Mouse (Mus musculus) layer of hippocampus, adult 11-12 months (tissue): Measurements from ENCODE around the gene Clec10a.

Experiments used
- DNase-seq: peaks from one replicate; pipeline ENCODE4 v3.0.0; 2022; ENCODE audit warnings: low spot score

Gene Clec10a

DNA sequence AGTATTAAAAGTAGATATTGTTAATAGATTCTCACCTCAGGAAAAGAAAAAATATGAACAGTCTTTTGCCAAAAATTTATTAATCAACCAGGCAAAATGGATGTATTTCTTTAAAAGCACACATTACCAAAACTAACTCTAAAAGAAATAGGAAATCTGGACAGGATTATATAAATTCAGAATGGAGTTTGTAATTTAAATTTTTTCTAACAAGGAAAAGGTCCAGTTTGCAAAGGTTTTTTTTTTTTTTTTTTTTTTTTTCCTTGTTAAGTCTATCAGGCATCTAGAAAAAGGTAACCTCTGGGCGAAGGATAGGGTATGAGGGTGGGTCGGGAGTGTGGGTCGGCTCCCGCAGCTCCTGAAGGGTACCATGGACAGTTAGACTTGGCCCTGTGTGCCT, 24.5 kb downstream of the Clec10a start:
- DNase-seq = no peak

DNA sequence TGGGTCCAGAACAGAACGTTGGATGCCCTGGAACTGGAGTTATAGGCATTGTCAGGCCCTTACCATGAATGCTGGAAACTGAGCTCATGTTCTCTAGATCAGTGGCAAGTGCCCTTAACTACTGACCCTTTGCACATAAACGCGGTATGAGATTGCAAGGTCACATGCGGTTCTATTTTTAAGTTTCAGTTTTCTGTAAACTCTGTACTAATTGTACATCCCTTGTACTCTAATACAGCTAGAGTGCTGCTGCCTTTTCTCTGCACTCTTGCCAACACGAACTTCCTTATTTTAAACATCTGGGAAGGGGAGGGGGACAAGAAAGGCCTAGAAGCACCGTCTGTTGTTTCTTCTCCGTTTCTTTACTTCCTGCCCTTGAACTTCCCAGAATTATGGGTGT, 29.1 kb downstream of the Clec10a start:
- no peak for DNase-seq

DNA sequence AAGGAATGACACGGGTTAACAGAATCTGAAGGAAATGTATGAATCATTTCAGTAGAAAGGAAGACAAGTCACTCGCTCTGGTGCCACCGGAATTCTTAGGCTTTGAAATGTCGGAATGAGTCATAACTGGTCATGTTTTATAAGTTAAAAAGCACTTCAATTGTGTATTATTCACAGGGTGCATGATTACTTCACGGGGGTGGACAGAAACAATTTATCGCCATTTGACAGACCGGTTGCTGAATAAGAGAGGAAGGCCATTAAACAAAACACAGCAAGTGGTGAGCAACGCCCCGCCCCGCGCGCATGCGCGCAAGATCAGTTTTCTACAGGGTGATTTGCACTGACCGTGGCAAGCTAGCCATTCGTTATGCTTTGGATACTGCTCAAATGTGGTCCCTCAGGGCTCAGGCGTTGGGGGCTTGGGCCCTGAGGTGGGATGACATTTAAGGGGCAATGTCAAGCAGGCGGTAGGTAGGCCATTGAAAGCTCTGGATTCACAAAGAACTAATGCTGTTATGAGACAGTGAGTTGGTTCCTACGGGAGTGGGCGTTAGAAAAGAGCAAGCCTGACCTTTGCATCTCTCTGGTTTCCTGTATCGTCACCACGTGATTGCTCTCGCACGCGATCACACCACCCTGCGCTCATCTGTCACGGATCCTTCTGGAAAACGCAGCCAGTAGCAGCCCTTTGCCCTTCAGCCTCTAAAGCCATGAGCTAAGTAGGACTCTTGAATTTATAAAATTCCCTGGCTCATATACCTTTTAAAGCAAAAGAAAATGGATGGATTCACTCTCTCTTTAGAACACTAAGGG, 33.5 kb downstream of the Clec10a start:
- DNase-seq = no peak

DNA sequence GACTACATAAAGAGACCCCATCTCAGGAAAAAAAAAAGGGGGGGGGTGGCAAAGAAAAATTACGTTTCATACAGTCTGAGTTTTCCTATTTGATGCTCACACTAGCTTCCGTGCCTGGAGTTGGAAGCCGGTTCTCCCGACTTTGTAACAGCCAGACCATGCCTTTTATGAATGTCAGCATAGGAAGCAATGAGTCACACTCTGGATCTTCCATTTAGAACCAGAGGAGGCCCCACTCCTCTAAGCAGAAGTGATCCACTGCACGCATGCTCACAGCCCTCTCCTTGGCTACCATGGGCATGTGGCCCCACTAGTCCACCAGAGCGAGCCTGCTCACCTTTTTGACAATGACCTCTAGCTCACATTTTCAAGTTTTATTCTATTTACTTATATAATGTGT, 35.2 kb downstream of the Clec10a start:
- no peak for DNase-seq

DNA sequence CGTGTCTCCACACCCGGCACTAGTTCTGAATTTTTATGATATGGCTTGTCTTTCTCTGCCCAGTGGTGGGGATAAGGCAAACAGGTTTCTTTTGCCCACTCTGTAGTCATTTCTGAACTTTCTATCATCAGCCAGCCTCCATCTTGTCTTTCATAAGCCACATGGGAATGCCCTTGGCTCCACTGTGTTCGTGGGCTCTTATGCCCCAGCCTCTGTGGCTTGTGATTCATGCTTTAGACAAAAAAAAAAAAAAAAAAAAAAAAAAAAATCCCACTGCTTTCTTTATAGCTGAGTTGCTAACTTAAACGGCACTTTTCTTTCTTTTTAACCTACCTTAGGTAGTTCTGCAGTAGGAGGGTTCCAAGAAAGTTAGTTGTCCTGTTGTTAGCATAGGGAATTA, 36.2 kb downstream of the Clec10a start:
- no peak for DNase-seq

DNA sequence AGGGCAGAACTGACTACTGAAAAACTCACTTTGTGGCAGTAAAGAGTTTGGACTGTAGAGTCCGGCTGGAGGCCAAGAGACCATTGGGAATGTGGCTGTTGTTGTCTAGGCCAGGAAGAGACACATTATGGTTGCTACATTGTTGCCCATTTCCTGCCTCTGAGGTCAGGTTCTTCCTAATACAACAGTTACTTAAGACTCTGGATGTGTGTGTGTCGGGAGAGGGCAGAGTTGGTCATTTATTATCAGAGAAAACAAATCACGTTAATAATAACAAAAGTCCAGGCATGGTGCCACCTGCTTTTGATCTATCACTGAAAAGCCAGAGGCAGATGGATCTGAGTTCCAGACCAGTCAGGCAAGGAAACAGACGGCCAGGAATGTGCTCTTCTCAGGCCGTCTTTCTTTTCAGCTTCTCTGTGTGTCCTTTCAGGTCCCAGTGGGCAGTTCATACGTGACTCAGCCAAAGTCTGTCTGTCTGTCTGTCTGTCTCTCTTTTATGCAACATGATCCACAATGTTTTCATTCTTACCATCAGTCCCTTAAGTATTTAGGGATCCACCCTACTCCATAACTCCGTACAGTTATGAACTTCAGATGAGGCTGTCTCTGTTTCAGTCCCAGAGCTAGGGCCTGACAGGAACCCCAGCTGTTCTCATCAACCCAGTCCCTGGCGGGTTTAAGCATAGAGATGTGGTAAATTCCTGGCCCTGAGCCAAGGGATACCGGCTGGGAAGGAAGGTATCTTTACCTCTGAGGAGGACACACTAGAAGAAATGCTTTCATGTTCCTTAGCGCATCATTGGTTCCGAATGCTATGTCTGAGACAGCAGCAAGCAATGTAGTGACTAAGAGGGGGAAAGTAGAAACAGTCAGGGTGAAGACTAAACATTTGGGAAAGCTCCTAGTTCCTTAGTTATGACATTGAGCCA, 37.6 kb downstream of the Clec10a start:
- DNase-seq = no peak

DNA sequence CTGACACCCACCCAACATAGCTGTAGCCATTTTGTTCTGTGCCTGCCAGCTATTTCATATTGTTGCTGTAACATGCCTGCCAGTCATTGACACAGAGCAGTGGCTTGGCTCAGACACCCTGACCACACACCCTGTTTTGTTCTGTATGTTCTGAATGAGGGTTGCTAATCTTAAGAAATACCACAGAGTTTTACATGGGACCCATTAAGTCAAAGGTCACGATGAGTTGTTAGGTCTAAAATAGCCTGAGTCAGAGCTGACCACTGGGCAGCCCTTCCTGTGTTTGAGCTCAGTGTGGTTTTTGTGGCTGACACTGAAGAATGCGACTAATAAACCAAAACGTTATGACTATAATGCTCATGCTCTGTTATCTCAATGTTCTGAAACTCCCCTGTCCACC, 42.3 kb downstream of the Clec10a start:
- DNase-seq = no peak

DNA sequence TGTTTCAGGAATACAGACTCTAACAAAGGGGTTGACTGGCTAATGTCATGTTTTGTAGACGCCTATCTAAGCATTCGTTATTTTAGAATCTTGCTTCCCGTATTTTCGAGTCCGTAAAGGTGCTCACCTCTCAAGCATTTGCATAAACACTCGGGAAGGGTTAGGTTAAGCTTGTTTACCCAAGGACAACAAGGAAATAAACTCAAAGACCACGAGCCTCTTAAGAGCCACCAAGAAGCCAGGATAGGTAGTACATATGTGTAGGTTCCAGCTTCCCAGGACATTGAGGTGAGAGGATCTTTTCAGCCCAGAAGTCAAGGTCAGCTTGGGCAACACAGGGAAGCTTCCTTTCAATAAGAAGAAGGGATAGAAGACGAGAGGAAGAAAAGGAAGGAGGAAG, 43.1 kb downstream of the Clec10a start:
- no peak for DNase-seq

DNA sequence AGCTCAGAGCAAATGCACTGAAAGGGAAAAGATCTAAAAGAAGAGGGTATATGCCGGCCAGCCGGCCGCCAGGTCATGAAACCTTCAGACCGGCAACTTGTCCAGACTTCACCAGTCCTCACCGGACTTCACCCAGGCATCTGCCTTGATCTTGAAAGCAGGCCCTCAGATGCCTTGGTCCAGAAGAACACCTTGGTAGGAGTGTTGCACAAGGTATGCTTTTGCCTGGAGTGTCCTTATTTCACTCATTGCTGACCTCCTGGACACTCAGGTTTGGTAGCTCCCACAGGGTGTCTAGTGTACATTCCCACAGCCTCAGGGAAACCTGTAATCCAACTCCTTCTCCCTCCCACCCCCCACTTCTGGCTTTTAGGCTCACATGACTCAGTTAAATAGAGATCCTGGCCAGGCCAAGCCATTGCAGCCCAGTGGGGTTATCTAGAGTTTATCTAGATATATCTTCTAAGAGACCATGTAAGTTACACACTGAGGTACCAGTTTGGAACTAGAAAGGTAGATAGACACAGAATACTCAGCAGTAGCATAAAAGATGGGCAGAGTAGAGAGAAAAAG, 44.1 kb downstream of the Clec10a start:
- no peak for DNase-seq

DNA sequence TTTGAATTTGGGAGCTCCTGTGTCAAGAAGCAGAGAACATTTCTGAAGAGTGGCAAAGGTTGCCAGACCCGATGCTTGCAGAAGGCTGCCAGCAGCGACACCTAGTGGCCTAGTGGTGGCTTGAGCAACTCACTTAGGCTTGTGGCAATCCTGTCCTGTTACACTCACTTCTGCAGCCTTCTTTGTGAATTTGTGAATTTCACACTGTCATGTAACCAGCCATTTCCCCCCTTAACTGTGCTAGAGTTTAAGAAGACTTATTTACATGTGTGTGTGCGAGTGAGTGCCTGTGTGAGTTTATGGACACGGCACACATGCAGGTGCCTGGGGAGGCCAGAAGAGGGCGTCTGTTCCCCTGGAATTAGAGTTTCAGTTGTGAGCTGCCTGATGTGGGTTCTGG, 45.7 kb downstream of the Clec10a start:
- DNase-seq = peak; percentile 78

DNA sequence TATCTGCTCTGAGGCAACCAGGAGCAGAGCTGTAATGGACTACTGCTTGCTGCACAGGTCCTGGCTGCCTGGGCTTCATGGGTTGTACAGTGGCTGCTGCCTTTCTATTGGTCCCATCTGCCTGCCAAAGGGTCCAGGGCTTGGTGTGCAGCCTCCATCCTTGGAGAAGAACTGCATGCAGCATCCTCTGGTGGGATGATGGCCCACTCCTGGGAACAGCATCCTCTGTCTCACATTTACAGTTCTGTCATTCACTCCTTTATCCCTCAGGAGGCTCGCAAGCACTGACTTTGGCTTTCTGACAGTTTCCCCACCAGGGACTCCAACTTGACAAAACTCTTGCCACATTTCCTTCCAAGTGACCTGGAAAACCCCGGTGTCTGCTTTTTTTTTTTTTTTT, 50.8 kb downstream of the Clec10a start:
- DNase-seq = no peak

DNA sequence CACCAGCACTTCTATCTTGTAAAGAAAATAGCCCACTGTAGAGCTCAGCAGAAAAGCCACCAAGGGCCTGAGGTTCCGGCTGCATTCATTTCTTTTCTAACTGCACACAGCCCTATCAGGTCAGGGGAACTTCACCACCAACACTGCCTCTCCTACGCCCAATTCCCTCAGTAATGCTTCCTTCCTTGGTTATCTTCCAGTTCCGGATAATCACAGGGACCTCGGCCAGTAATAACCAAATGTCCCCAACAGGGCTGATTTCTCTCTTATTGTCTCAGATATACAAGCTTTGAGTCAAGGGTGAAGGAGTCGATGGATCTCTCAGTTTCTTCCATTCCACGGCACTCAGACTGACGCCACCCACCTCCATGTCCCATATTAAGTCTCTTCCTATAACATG, 51.3 kb downstream of the Clec10a start:
- DNase-seq = no peak

DNA sequence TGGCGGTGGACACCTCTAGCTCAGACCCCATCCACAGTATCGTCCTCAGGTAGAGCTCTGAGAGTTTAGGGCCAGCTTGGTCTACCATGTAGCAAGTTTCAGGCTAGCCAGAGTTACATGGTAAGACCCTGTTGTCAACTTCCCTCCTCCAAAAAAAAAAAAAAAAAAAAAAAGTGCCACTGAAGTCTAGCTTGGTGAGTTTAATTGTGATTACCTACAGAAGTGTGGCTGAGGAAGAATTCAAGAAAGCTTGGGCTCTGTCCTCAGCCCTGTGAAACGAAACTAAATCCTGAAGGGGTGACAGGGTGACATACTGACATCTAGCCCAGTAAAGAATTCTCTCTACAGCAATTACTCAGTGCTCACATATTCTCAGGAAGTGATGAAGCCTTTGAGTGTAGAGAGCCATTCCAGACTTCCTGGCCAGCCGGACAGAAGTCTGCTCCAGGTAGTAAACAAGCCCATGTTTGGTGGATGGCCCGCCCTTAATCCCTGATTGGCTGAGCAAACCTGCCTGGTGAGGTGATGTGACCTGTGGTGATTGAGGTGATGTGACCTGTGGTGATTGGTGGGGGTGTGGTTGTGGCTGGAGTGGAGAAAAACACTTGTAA, 52.9 kb downstream of the Clec10a start:
- no peak for DNase-seq

DNA sequence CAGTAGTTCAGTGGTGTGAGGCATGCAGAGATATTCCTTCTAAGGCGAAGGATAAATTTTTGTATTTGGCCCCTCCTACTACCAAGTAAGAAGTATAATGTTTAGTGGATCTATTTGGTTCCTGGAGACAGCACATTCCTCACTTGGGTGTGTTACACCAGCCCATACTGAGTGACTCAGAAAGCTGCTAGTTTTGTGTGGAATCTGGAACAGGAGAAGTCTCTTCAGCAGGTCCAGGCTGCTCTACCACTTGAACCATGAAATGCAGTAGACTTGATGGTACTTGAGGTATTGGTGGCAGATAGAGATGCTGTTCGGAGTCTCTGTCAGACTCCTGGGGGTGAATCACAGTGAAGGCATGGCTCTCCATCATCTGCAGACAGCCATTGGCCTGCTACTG, 54.7 kb downstream of the Clec10a start:
- DNase-seq = no peak

DNA sequence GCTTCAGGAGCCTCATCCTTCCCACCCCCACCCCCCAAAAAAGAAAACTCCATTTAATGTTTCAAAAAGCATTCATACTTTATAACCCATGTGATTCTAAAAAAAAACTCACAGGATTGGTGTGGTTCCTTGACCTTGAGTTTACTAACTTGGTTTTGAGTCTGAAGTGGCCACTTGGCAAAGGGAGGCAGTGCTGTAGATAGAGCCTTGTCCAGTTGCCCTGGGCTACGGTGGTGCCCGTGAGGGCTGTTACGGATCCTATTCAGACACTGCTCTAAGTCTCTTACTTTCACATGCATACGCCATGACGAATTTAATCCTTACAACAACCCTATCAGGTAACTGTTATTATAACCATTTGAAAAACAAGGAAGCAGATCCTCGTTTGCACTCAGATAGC, 56.0 kb downstream of the Clec10a start:
- no peak for DNase-seq

DNA sequence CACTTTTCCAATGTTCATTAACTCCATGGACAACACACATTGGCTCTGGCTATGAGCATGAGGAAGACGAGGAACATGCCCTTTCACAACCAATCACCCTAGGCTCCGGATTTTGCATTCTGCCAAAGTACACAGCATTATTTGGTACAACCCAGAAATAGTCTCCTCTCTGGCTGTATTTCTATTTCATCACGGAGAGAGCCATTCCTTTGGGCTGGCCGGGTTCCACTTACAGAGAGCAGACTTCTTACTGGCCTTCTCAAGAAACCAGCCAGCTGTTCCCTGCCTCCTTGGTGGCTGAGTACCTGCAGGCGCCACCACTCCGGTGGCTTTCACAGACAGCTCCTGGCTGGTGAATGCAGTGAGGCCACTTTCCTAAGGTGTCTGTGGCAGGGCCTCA, 56.4 kb downstream of the Clec10a start, which contains the start of gene Slc16a11:
TSS of gene Slc16a11 (plus strand) at position 330 of the 400 bp plus-strand sequence.
- DNase-seq = peak; percentile 5

DNA sequence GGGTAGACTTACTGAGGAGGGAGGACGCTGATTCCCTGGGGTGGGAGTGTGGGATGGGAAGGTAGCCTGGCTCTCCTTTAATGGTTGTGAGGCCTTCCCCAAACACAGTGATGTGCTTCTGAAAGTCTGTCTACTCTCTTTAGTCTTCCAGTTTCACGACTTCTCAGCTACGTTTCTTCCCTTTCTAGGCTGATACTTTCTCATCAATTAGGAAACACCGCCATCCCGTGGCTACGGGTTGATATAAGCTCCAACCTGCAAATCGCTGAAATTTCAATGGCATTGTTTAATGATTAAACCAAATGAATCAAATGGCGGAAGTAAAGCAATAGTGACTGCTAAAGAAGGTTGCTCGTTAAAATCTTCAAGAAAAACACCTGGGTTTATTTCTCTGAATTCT, 56.9 kb downstream of the Clec10a start:
- DNase-seq = peak; percentile 76

DNA sequence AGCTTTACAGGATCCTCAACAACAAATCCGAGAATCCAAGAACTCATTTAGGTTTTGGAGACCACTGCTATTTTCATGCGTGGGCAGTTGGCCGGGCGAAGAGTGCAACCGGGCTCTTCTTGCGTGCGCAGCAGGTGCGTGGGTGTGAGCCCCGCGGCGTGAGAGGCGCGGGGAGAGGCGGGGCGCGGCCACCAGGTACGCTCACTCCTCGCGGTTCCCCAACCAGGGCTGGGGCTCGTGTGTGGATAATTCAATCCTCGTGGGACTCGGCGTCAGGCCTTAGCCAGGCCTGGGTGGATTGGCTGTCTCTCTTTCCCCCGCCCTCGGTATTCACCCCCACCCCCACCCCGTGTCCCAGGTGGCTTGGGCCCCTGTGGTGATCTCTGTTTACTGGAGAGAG, 57.7 kb downstream of the Clec10a start:
- DNase-seq = peak; percentile 38

DNA sequence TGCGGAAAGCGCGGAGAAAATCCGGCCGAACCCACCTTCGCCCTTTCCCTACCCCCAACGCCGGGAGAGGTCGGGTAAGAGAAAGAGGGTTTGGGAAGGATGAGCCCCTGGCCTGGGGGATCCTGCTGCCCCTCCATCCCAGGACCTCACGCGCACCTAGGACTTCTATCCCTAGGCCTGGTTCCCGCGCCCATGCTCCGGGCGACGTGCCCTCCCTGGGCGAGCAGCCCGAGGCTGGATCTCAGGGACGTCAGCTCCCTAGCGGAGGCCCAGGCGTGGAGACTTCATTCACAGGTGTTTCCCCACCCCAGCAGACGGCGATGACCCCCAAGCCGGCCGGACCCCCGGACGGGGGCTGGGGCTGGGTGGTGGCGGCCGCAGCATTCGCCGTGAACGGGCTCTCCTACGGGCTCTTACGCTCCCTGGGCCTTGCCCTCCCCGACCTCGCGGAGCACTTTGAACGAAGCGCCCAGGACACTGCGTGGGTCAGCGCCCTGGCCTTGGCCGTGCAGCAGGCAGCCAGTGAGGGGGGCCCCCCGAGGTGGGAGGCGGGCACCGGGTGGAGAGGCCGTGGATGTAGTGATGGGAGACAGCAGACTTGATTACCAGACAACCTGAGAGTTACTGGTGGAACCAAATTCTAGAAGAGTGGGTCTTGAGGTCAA, 58.3 kb downstream of the Clec10a start:
- DNase-seq = peak; percentile 27

DNA sequence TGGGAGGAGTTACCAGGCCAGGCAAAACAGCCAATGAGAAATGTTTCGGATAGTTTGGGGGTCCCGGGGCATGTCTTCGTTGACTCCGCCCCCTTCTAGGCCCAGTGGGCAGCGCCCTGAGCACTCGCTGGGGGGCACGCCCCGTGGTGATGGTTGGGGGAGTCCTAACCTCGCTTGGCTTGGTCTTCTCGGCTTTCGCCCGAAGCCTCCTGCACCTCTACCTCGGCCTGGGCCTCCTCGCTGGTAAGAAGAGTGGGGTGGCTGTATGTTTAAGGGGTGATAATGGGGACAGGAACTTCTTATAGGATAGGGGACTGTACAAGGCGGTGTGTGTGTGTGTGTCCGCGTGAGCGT, 58.8 kb downstream of the Clec10a start:
- no peak for DNase-seq

DNA sequence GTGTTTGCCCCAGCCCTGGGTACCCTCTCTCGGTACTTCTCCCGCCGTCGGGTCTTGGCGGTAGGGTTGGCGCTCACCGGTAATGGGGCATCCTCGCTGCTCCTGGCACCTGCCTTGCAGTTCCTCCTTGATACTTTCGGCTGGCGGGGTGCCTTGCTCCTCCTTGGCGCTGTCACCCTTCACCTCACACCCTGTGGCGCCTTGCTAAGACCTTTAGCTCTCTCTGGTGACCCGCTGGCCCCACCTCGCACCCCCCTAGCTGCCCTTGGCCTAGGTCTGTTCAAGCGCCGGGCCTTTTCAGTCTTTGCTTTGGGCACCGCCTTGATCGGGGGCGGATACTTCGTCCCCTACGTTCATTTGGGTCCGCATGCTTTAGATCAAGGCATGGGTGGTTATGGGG, 59.3 kb downstream of the Clec10a start:
- peak; percentile 19 for DNase-seq

DNA sequence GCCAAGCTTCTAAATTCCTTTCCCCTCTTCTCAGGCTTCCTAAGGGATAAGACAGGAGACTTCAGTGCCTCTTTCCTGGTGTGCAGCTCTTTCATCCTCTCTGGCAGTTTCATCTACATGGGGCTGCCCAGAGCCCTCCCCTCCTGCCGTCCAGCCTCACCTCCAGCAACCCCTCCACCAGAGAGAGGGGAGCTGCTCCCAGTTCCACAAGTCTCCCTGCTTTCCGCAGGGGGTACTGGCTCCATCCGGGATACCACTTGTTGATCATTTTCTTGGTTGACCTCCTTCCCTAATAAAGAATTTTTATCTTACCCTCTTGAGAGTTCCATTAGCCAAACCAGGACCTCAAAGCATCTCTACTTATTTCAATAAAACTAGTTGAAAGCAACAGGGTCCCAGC, 60.1 kb downstream of the Clec10a start:
- DNase-seq = no peak
